Mouse (Mus musculus) myocyte (in vitro differentiated cells): ENCODE results near the gene Camkk2. TPM values are rescaled to one million over a fixed set of nuclear protein-coding genes. Genes with fewer than 3 reads are reported as not detected.
A peak's percentile ranks its signal among the peaks of the same experiment; 100 is the strongest.

Source experiments
- H3K27me3 ChIP-seq: one replicate; pipeline ENCODE4 v1.6.1; 2011; ENCODE audit not compliant: control insufficient read depth, insufficient read depth, insufficient read length
- H3K36me3 ChIP-seq: one replicate; pipeline ENCODE4 v1.6.1; 2011; ENCODE audit not compliant: control insufficient read depth, insufficient read depth
- H3K4me2 ChIP-seq: one replicate; pipeline ENCODE4 v1.6.1; 2011; ENCODE audit warnings: low read depth, control low read depth
- H3K4me3 ChIP-seq: one replicate; pipeline ENCODE4 v1.5.1; 2011; ENCODE audit warnings: mild to moderate bottlenecking, control low read depth, moderate library complexity
- H3K79me2 ChIP-seq: one replicate; pipeline ENCODE4 v1.6.1; 2011; ENCODE audit not compliant: control insufficient read depth, insufficient read depth
- H3ac ChIP-seq: one replicate; pipeline ENCODE4 v1.6.1; 2011; ENCODE audit not compliant: control insufficient read depth, insufficient read length
- CEBPB ChIP-seq: IDR thresholded peaks from 2 replicates; pipeline ENCODE4 v1.6.1; 2011; ENCODE audit warnings: mild to moderate bottlenecking, moderate library complexity; ENCODE audit not compliant: poor library complexity, insufficient read depth, severe bottlenecking
- E2F4 ChIP-seq: IDR thresholded peaks from one replicate; pipeline ENCODE4 v1.6.1; 2011; ENCODE audit warnings: mild to moderate bottlenecking, control low read depth, moderate library complexity; ENCODE audit not compliant: insufficient read depth
- MAX ChIP-seq: IDR thresholded peaks from one replicate; pipeline ENCODE4 v1.6.1; 2011; ENCODE audit warnings: low read depth, mild to moderate bottlenecking, control low read depth
- MYOD1 ChIP-seq, 3 experiments: IDR thresholded peaks; one replicate each; pipeline ENCODE4 v1.6.1; 2011; ENCODE audit warnings: control low read depth in 2 of 3, low read depth in 2 of 3, mild to moderate bottlenecking in 2 of 3, moderate library complexity in 1 of 3; ENCODE audit not compliant: insufficient read length in 2 of 3, control insufficient read depth in 1 of 3
- MYOG ChIP-seq, 3 experiments: IDR thresholded peaks; one replicate each; pipeline ENCODE4 v1.6.1; 2011; ENCODE audit warnings: control low read depth in 2 of 3, low read depth in 2 of 3, mild to moderate bottlenecking in 2 of 3; ENCODE audit not compliant: insufficient read length in 2 of 3, control insufficient read depth in 1 of 3, insufficient read depth in 1 of 3
- POLR2A ChIP-seq: IDR thresholded peaks from one replicate; pipeline ENCODE4 v1.6.1; 2011; ENCODE audit warnings: low read depth, mild to moderate bottlenecking, control low read depth, moderate library complexity; ENCODE audit not compliant: insufficient read length
- POLR2AphosphoS2 ChIP-seq: IDR thresholded peaks from one replicate; pipeline ENCODE4 v1.6.1; 2011; ENCODE audit warnings: low read depth, control low read depth; ENCODE audit not compliant: insufficient read length
- REST ChIP-seq: IDR thresholded peaks from one replicate; pipeline ENCODE4 v1.6.1; 2011; ENCODE audit warnings: mild to moderate bottlenecking, control low read depth, moderate library complexity; ENCODE audit not compliant: insufficient read depth, insufficient read length
- SRF ChIP-seq: IDR thresholded peaks from one replicate; pipeline ENCODE4 v1.6.1; 2011; ENCODE audit warnings: low read depth; ENCODE audit not compliant: control insufficient read depth, insufficient read length
- TCF12 ChIP-seq: IDR thresholded peaks from one replicate; pipeline ENCODE4 v1.6.1; 2011; ENCODE audit warnings: mild to moderate bottlenecking, control low read depth; ENCODE audit not compliant: poor library complexity, insufficient read depth, severe bottlenecking
- TCF3 ChIP-seq: IDR thresholded peaks from one replicate; pipeline ENCODE4 v1.6.1; 2011; ENCODE audit warnings: low read depth, control low read depth; ENCODE audit not compliant: insufficient read length
- USF1 ChIP-seq: IDR thresholded peaks from one replicate; pipeline ENCODE4 v1.6.1; 2011; ENCODE audit warnings: low read depth, mild to moderate bottlenecking, control low read depth, moderate library complexity
- polyA plus RNA-seq: library from polyadenylated mRNA; unstranded; fragments of >200 nt; fragmentation: generic; extraction: Trizol; gene quantifications from one replicate; pipeline ENCODE4 v1.2.1, GENCODE M21; 2012; ENCODE audit warnings: missing spikeins

Gene Camkk2
- polyA plus RNA-seq, 1 experiment = 8.2 TPM

- Histone ChIP-seq H3K4me3 (no peak overlapping the region), H3K36me3 (no peaks in the 10 kb centered on the region), H3K4me2 (no peak overlapping the region), H3K79me2 (no peaks in the 10 kb centered on the region), H3ac (no peak overlapping the region), H3K27me3 (no peaks in the 10 kb centered on the region)
- no peak for TF ChIP-seq MAX
- TF ChIP-seq SRF = no peak
- TF ChIP-seq MYOD1 (IDR thresholded peaks at IDR 0.05; ENCODE audit: control insufficient read depth in 1 of 3, insufficient read length in 2 of 3, low read depth in 2 of 3) = no peak
- TF ChIP-seq REST = no peak
- no peak for TF ChIP-seq CEBPB
- TF ChIP-seq MYOG (IDR thresholded peaks at IDR 0.05; ENCODE audit: control insufficient read depth in 1 of 3, insufficient read depth in 1 of 3, insufficient read length in 2 of 3, low read depth in 2 of 3) = no peak
- no peak for TF ChIP-seq POLR2A
- no peak for TF ChIP-seq USF1
- no peak for TF ChIP-seq TCF3
- TF ChIP-seq TCF12 = no peak
- no peak for TF ChIP-seq POLR2AphosphoS2
- no peak for TF ChIP-seq E2F4
Measured at GRCm38 (mm10) chr5:122725453-122725852, 53.8 kb downstream of the Camkk2 start.

GRCm38 (mm10) chr5:122719168-122719567 is 60.0 kb downstream of the Camkk2 start:
- no peaks in the 10 kb centered on the region for H3K36me3 ChIP-seq
- TF ChIP-seq CEBPB = no peak
- no peak for TF ChIP-seq REST
- no peak for TF ChIP-seq TCF12
- TF ChIP-seq MYOG (IDR thresholded peaks at IDR 0.05; ENCODE audit: control insufficient read depth in 1 of 3, insufficient read depth in 1 of 3, insufficient read length in 2 of 3, low read depth in 2 of 3) = no peak
- TF ChIP-seq E2F4 = no peak
- TF ChIP-seq POLR2AphosphoS2 = no peak
- no peak for TF ChIP-seq MAX
- no peak for TF ChIP-seq USF1
- no peak for TF ChIP-seq POLR2A
- TF ChIP-seq MYOD1 (IDR thresholded peaks at IDR 0.05; ENCODE audit: control insufficient read depth in 1 of 3, insufficient read length in 2 of 3, low read depth in 2 of 3) = no peak
- no peak for TF ChIP-seq SRF
- no peak for TF ChIP-seq TCF3
- H3K4me2 ChIP-seq = no peak overlapping the region
- H3ac ChIP-seq = no peak overlapping the region
- H3K4me3 ChIP-seq = no peak overlapping the region
- H3K79me2 ChIP-seq = no peaks in the 10 kb centered on the region
- no peaks in the 10 kb centered on the region for H3K27me3 ChIP-seq

GRCm38 (mm10) chr5:122718400-122718799 is 60.8 kb downstream of the Camkk2 start:
- peak overlapping the region; percentile 12 for H3K4me2 ChIP-seq
- TF ChIP-seq MYOD1 (IDR thresholded peaks at IDR 0.05; ENCODE audit: control insufficient read depth in 1 of 3, insufficient read length in 2 of 3, low read depth in 2 of 3) (peak in 2 of 3 experiments; percentile 93 to 95), MYOG (IDR thresholded peaks at IDR 0.05; ENCODE audit: control insufficient read depth in 1 of 3, insufficient read depth in 1 of 3, insufficient read length in 2 of 3, low read depth in 2 of 3) (peak in 2 of 3 experiments; percentile 82 to 94), TCF3 (peak; percentile 42), TCF12 (peak; percentile 15), REST (no peak)

GRCm38 (mm10) chr5:122716793-122717192 is 62.4 kb downstream of the Camkk2 start:
- TF ChIP-seq E2F4 (no peak), TCF12 (no peak), MYOD1 (IDR thresholded peaks at IDR 0.05; ENCODE audit: control insufficient read depth in 1 of 3, insufficient read length in 2 of 3, low read depth in 2 of 3) (no peak), TCF3 (no peak), MAX (no peak), REST (no peak)

More at GRCm38 (mm10) chr5:122718400-122718799, 60.8 kb downstream of the Camkk2 start:
- Histone ChIP-seq H3ac (no peak overlapping the region), H3K27me3 (no peaks in the 10 kb centered on the region), H3K4me3 (no peak overlapping the region), H3K36me3 (no peaks in the 10 kb centered on the region), H3K79me2 (no peaks in the 10 kb centered on the region)

GRCm38 (mm10) chr5:122715723-122716122 is 63.5 kb downstream of the Camkk2 start:
- H3K79me2 ChIP-seq = no peaks in the 10 kb centered on the region

More at GRCm38 (mm10) chr5:122716793-122717192, 62.4 kb downstream of the Camkk2 start:
- Histone ChIP-seq H3K27me3 (no peaks in the 10 kb centered on the region), H3K4me2 (no peak overlapping the region), H3K36me3 (no peaks in the 10 kb centered on the region), H3K4me3 (no peak overlapping the region), H3K79me2 (no peaks in the 10 kb centered on the region), H3ac (no peak overlapping the region)

More at GRCm38 (mm10) chr5:122715723-122716122, 63.5 kb downstream of the Camkk2 start:
- H3K36me3 ChIP-seq = no peaks in the 10 kb centered on the region
- no peak overlapping the region for H3ac ChIP-seq
- H3K4me2 ChIP-seq = no peak overlapping the region
- H3K27me3 ChIP-seq = no peaks in the 10 kb centered on the region
- TF ChIP-seq MYOD1 (IDR thresholded peaks at IDR 0.05; ENCODE audit: control insufficient read depth in 1 of 3, insufficient read length in 2 of 3, low read depth in 2 of 3) = peak in 1 of 3 experiments; percentile 1
- TF ChIP-seq REST = no peak
- TF ChIP-seq TCF3 = no peak
- no peak for TF ChIP-seq POLR2A
- no peak for TF ChIP-seq CEBPB
- H3K4me3 ChIP-seq = no peak overlapping the region
